Mouse (Mus musculus) liver, postnatal 0 days (tissue): Measurements from ENCODE around the gene Mcur1.

ENCODE experiments used
- CTCF ChIP-seq: sonication (generic); IDR thresholded peaks from 2 replicates; pipeline ENCODE4 v1.5.1; 2016; ENCODE audit warnings: antibody characterized with exemption, low read depth
- EP300 ChIP-seq: IDR thresholded peaks from 2 replicates; pipeline ENCODE4 v1.6.1; 2016; ENCODE audit warnings: antibody characterized with exemption, low read depth, mild to moderate bottlenecking

- TF ChIP-seq CTCF (no peak), EP300 (no peak)
These were observed 19.7 kb downstream of the Mcur1 start for GRCm38 (mm10) chr13:43540205-43540815.
